Mouse (Mus musculus) embryonic facial prominence, embryonic 13.5 days (tissue): ENCODE data around the gene Mllt1. TPM values are rescaled to one million over a fixed set of nuclear protein-coding genes. Genes with fewer than 3 reads are reported as not detected.
"Not testable (repeated sequence)": the region's sequence is repeated elsewhere in the genome, so short reads cannot be mapped to it uniquely, and the experiment has no call there.

Source experiments
- ATAC-seq: fragments of 200-750 bp; cut with Nextera tagmentation; 2 replicates; pipeline ENCODE4 v1.8.0; 2017; ENCODE audit warnings: low read depth; ENCODE audit not compliant: insufficient number of reproducible peaks, insufficient read depth, low FRiP score, low TSS enrichment
- H3K27ac ChIP-seq: fragments of 300-500 bp; sonication (generic); 2 replicates; pipeline ENCODE4 v1.5.1; 2015; ENCODE audit warnings: moderate library complexity, mild to moderate bottlenecking, inconsistent platforms
- H3K27me3 ChIP-seq: fragments of 300-500 bp; sonication (generic); 2 replicates; pipeline ENCODE4 v1.6.1; 2015; ENCODE audit warnings: mild to moderate bottlenecking, inconsistent platforms
- H3K36me3 ChIP-seq: fragments of 300-500 bp; sonication (generic); 2 replicates; pipeline ENCODE4 v1.6.1; 2015; ENCODE audit warnings: mild to moderate bottlenecking, inconsistent platforms
- H3K4me1 ChIP-seq: fragments of 300-500 bp; sonication (generic); 2 replicates; pipeline ENCODE4 v1.6.1; 2015; ENCODE audit warnings: inconsistent platforms
- H3K4me2 ChIP-seq: fragments of 300-500 bp; sonication (generic); 2 replicates; pipeline ENCODE4 v1.6.1; 2015; ENCODE audit warnings: moderate library complexity, mild to moderate bottlenecking, inconsistent platforms
- H3K4me3 ChIP-seq: fragments of 300-500 bp; sonication (generic); 2 replicates; pipeline ENCODE4 v1.5.1; 2015; ENCODE audit warnings: mild to moderate bottlenecking, inconsistent platforms
- H3K9ac ChIP-seq: fragments of 300-500 bp; sonication (generic); 2 replicates; pipeline ENCODE4 v1.6.1; 2015; ENCODE audit warnings: mild to moderate bottlenecking, inconsistent platforms
- H3K9me3 ChIP-seq: fragments of 300-500 bp; sonication (generic); 2 replicates; pipeline ENCODE4 v1.6.1; 2016; ENCODE audit warnings: inconsistent platforms
- WGBS: fragments of 180-500 bp; shearing (Covaris S2); methylation state at CpG from one replicate; pipeline ENCODE4 v1.1.7; 2015; ENCODE audit warnings: mixed read lengths; 5-methylcytosine and 5-hydroxymethylcytosine counted together
- polyA plus RNA-seq: library from polyadenylated mRNA; unstranded; fragments of >200 nt; fragmentation: Nextera tagmentation; extraction: Ambion mirVana; gene quantifications from 2 replicates; pipeline ENCODE4 v1.2.1, GENCODE M21; 2015

The Mllt1 gene
- polyA plus RNA-seq, 1 experiment from 2014 or later = 71.0 TPM

- H3K4me2 ChIP-seq = peak overlapping the region; percentile 93
- peak overlapping the region; percentile 97; the same call in 1 of the 2 replicates for H3K9ac ChIP-seq
- no peaks in the 10 kb centered on the region for H3K9me3 ChIP-seq
- H3K27ac ChIP-seq = no peak overlapping the region
- 0 out of 2 replicates have a peak overlapping the region, but pooled peaks have one; percentile 94 for H3K4me3 ChIP-seq
- no peak for ATAC-seq
- H3K36me3 ChIP-seq = peaks cover 12% of the 10 kb centered on the region; the same call in 1 of the 2 replicates
- WGBS = 94% methylated on average over 2 of the region's 2 CpGs
- peaks cover 32% of the 10 kb centered on the region for H3K4me1 ChIP-seq
- H3K27me3 ChIP-seq = 0 out of 2 replicates have a peak, but pooled peaks cover 3% of the 10 kb centered on the region
Measured at GRCm38 (mm10) chr17:56933395-56933794, 1.8 kb downstream of the Mllt1 start.

DNA sequence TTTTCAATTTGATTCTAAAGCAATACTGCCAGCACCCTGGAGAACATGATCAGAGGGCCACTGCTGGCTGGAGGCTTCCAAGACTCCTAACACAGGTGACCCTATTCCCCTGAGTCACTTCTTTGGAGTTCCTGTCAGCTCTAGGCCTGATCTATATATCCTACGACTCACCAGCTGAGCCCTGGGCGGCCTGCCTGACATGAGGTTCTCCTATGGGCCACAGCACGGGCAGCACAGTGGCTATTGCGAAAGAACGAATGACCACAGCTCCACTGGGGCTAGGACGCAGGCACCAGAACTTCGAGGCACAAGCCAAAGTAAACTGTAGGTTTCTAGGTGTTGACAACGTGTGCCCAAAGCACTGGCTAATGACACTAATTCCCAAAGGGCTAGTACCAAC lies 5.2 kb downstream of the Mllt1 start:
- no peaks in the 10 kb centered on the region for H3K9me3 ChIP-seq
- H3K27ac ChIP-seq = no peak overlapping the region
- H3K4me1 ChIP-seq = peaks cover 32% of the 10 kb centered on the region
- 90% methylated on average over 8 of the region's 8 CpGs for WGBS
- no peak overlapping the region for H3K9ac ChIP-seq
- H3K4me3 ChIP-seq = no peak overlapping the region
- H3K4me2 ChIP-seq = no peak overlapping the region
- no peaks in the 10 kb centered on the region for H3K27me3 ChIP-seq
- ATAC-seq = no peak
- H3K36me3 ChIP-seq = peaks cover 32% of the 10 kb centered on the region

- Histone ChIP-seq H3K4me2 (no peak overlapping the region), H3K9me3 (no peaks in the 10 kb centered on the region), H3K36me3 (peaks cover 37% of the 10 kb centered on the region), H3K27me3 (no peaks in the 10 kb centered on the region), H3K9ac (no peak overlapping the region), H3K4me1 (peaks cover 30% of the 10 kb centered on the region), H3K27ac (no peak overlapping the region), H3K4me3 (no peak overlapping the region)
- ATAC-seq = no peak
- 89% methylated on average over 1 of the region's 1 CpGs for WGBS
Measured at GRCm38 (mm10) chr17:56929530-56929929, 5.7 kb downstream of the Mllt1 start.

GRCm38 (mm10) chr17:56929101-56929500 lies 6.1 kb downstream of the Mllt1 start:
- H3K36me3 ChIP-seq = peaks cover 37% of the 10 kb centered on the region
- H3K4me2 ChIP-seq = no peak overlapping the region
- H3K4me3 ChIP-seq = no peak overlapping the region
- peaks cover 26% of the 10 kb centered on the region for H3K4me1 ChIP-seq
- no peaks in the 10 kb centered on the region for H3K27me3 ChIP-seq
- no peaks in the 10 kb centered on the region for H3K9me3 ChIP-seq
- ATAC-seq = no peak
- H3K27ac ChIP-seq = no peak overlapping the region
- no peak overlapping the region for H3K9ac ChIP-seq

DNA sequence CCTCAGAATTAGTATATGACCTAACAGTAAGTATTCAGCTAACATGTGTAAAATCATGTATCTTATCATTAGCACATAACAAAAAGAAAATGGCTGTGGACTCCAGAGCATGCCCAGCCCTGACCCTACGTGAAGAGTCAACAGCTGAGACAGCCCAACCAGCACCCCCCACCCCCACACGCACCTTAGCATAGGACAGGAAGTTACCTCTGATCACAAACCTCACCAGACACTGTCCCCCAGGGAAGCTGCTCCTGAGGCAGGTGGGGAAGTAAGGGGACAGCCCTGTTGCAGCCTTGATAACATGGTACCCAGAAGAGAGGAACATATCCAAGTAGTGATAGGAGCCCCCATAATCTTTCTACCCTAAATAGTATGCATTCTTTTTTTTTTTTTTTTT lies 9.2 kb downstream of the Mllt1 start:
- Histone ChIP-seq H3K36me3 (peaks cover 51% of the 10 kb centered on the region), H3K9me3 (no peaks in the 10 kb centered on the region), H3K27ac (no peak overlapping the region), H3K4me3 (no peak overlapping the region), H3K4me1 (0 out of 2 replicates have a peak, but pooled peaks cover under 1% of the 10 kb centered on the region), H3K4me2 (no peak overlapping the region), H3K27me3 (no peaks in the 10 kb centered on the region), H3K9ac (no peak overlapping the region)
- no peak for ATAC-seq
- WGBS = 95% methylated on average over 2 of the region's 2 CpGs

- Histone ChIP-seq H3K9me3 (no peaks in the 10 kb centered on the region), H3K4me1 (no peaks in the 10 kb centered on the region), H3K36me3 (peaks cover 80% of the 10 kb centered on the region), H3K4me3 (no peak overlapping the region), H3K27ac (no peak overlapping the region), H3K4me2 (no peak overlapping the region), H3K27me3 (no peaks in the 10 kb centered on the region), H3K9ac (no peak overlapping the region)
- WGBS = 85% methylated on average over 3 of the region's 3 CpGs
- ATAC-seq = no peak
Measured at GRCm38 (mm10) chr17:56919725-56920124, 15.5 kb downstream of the Mllt1 start.

DNA sequence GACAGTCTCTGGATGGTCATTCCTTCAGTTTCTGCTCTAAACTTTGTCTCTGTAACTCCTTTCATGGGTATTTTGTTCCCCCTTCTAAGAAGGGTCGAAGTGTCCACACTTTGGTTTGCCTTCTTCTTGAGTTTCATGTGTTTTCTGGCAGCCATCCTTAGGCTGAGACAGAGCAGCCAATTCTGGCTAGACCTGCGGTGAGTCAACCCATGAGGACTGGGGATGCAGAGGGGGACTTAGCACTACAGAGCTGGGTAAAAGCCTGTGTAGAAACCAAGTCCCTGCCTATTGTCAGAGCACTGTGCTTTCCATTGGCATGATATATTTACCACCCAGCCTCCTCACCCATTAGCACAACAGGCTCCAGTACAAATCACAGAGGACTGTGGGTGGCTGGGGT lies 18.0 kb downstream of the Mllt1 start:
- H3K9ac ChIP-seq = no peak overlapping the region
- ATAC-seq = no peak
- H3K9me3 ChIP-seq = no peaks in the 10 kb centered on the region
- 94% methylated on average over 2 of the region's 2 CpGs for WGBS
- no peak overlapping the region for H3K4me2 ChIP-seq
- H3K27ac ChIP-seq = no peak overlapping the region
- H3K4me3 ChIP-seq = no peak overlapping the region
- no peaks in the 10 kb centered on the region for H3K4me1 ChIP-seq
- H3K36me3 ChIP-seq = peaks cover 88% of the 10 kb centered on the region
- no peaks in the 10 kb centered on the region for H3K27me3 ChIP-seq

- Histone ChIP-seq H3K4me2 (no peak overlapping the region), H3K36me3 (peaks cover 86% of the 10 kb centered on the region), H3K27ac (no peak overlapping the region), H3K4me3 (no peak overlapping the region), H3K4me1 (no peaks in the 10 kb centered on the region), H3K9ac (no peak overlapping the region), H3K9me3 (no peaks in the 10 kb centered on the region), H3K27me3 (no peaks in the 10 kb centered on the region)
- ATAC-seq = no peak
Measured at GRCm38 (mm10) chr17:56913444-56913843, 21.8 kb downstream of the Mllt1 start.

- no peak overlapping the region for H3K9ac ChIP-seq
- H3K4me1 ChIP-seq = no peaks in the 10 kb centered on the region
- H3K27ac ChIP-seq = no peak overlapping the region
- no peak overlapping the region for H3K4me3 ChIP-seq
- ATAC-seq = no peak
- H3K36me3 ChIP-seq = peaks cover 86% of the 10 kb centered on the region
- 91% methylated on average over 3 of the region's 3 CpGs for WGBS
- H3K27me3 ChIP-seq = no peaks in the 10 kb centered on the region
- no peaks in the 10 kb centered on the region for H3K9me3 ChIP-seq
- H3K4me2 ChIP-seq = no peak overlapping the region
Measured at GRCm38 (mm10) chr17:56913023-56913422, 22.2 kb downstream of the Mllt1 start.

DNA sequence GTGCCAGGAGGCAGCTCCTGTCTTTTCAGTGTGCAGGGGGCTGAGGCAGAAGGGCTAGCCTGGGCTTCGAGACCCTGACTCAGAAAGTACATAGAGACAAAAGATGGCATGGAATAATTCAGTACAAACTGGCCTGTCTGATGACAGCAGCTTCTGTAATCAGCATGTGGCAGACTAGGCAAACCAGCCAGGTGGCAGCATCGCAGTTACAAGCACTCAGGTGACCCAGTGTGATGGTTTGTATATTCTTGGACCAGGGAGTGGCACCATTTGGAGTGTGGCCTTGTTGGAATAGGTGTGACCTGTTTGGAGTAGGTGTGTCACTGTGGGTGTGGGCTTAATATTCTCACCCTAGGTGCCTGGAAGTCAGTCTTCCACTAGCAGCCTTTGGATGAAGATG lies 25.5 kb downstream of the Mllt1 start:
- not testable (repeated sequence) for H3K4me3 ChIP-seq, H3K9me3 ChIP-seq, H3K9ac ChIP-seq, ATAC-seq, H3K4me2 ChIP-seq, H3K27ac ChIP-seq, H3K27me3 ChIP-seq, H3K4me1 ChIP-seq
- WGBS = 92% methylated on average over 2 of the region's 2 CpGs
- peaks cover 93% of the 10 kb centered on the region for H3K36me3 ChIP-seq

DNA sequence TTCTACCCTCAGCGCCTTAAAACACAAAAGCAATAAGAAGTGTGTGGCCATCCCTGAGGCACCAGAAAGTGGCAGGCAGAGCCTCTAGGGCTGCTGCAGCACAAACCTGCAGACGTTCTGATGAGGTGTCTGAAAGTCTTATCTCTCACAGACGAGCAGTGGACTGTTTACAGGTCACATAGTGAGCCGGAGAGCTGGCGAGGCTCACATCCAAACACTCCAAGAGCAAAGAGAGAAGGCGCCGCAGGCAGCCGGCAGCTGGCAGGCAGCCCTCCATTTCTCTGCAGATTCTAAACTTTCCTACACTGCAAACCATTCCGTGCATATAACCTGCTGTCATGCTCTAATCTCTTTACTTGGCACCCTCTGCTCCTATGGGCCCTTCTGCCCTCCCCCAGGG lies 27.3 kb downstream of the Mllt1 start:
- no peaks in the 10 kb centered on the region for H3K27me3 ChIP-seq
- peaks cover 92% of the 10 kb centered on the region for H3K36me3 ChIP-seq
- 86% methylated on average over 9 of the region's 9 CpGs for WGBS
- H3K4me1 ChIP-seq = no peaks in the 10 kb centered on the region
- H3K27ac ChIP-seq = no peak overlapping the region
- no peaks in the 10 kb centered on the region for H3K9me3 ChIP-seq
- H3K4me2 ChIP-seq = no peak overlapping the region
- no peak for ATAC-seq
- H3K4me3 ChIP-seq = no peak overlapping the region
- H3K9ac ChIP-seq = no peak overlapping the region

DNA sequence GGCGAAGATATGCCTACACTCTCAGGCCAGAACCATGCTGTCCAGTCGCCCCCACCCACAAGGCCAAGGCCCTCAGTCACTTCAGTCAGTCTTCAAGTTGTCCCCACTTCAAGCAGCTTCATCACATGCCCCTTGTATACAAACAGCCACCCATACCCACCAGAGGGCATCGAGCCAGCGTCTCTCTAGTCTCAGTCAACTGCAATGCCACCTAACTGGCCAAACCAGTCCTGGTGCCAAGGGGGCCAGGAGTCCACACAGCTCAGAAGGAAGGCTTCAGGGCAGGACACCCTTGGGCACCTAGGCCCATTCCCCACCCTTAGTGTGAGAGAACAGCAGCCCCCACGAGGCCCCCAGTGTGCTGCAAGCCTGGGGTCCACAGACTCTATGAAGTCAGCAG lies 28.1 kb downstream of the Mllt1 start:
- Histone ChIP-seq H3K4me1 (no peaks in the 10 kb centered on the region), H3K9ac (no peak overlapping the region), H3K9me3 (no peaks in the 10 kb centered on the region), H3K27me3 (no peaks in the 10 kb centered on the region), H3K36me3 (peaks cover 95% of the 10 kb centered on the region), H3K4me3 (no peak overlapping the region), H3K27ac (no peak overlapping the region), H3K4me2 (no peak overlapping the region)
- 88% methylated on average over 5 of the region's 5 CpGs for WGBS
- no peak for ATAC-seq

DNA sequence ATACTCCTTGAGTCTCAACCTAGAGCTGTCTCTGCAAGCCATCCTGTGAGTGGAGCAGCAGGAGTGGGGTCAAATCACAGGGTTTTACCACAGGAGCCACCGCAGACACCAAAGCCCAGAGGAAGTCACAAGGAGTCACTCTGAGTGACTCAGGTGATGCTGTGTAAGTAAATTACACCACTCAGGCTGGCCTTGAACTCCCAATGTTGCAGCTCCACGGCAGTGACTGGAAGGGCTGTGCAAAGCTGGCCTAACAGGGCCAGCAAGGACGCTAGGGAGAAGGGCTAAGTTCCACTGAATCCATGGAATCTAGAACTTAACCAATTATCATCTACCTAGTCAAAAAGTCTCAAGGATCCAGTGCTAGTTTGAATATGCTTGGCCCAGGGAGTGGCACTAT lies 29.0 kb downstream of the Mllt1 start:
- Histone ChIP-seq H3K9ac (no peak overlapping the region), H3K4me3 (no peak overlapping the region), H3K27me3 (no peaks in the 10 kb centered on the region), H3K9me3 (no peaks in the 10 kb centered on the region), H3K4me1 (no peaks in the 10 kb centered on the region), H3K36me3 (peaks cover 96% of the 10 kb centered on the region), H3K4me2 (no peak overlapping the region), H3K27ac (no peak overlapping the region)
- WGBS = 86% methylated on average over 3 of the region's 3 CpGs
- ATAC-seq = no peak
